Mouse (Mus musculus): Measurements from ENCODE around the gene Eid2b.

The Eid2b gene

GRCm38 (mm10) chr7:28277615-28278278 is at the start of gene Eid2b:
Gene Eid2b, plus strand, starts transcription at chr7:28277739.
- DNase-seq = peak; percentile 99

DNA sequence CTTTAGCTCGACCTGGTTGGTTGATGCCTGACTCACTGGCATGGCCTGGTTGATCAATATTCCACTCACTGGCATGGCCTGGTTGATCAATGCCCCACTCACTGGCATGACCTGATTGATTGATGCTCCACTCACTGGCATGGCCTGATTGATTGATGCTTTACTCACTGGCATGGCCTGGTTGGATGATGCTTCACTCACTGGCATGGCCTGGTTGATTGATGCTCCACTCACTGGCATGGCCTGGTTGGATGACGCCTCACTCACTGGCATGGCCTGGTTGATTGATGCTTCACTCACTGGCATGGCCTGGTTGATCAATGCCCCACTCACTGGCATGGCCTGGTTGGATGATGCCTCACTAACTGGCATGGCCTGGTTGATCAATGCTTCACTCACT is 33.6 kb upstream of the Eid2b start:
- peak; percentile 62 for DNase-seq

DNA sequence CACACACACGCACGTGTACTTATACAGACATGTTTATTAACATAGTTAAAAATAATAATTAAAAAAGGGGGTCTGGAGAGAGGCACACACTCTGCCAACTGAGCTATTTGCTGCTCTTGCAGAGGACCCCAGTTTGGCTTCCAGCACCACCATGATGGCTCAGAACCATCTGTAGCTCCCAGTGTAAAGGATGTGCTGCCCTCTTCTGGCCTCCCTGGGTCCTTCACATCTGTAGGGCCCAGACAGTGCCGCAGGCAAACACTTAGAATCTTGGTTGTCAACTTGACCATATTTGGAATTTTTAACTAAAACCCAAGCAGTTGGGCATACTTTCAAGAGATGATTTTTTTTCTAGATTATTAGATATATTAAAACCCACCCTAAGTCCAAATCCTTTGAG is 28.6 kb upstream of the Eid2b start:
- no peak for DNase-seq

DNA sequence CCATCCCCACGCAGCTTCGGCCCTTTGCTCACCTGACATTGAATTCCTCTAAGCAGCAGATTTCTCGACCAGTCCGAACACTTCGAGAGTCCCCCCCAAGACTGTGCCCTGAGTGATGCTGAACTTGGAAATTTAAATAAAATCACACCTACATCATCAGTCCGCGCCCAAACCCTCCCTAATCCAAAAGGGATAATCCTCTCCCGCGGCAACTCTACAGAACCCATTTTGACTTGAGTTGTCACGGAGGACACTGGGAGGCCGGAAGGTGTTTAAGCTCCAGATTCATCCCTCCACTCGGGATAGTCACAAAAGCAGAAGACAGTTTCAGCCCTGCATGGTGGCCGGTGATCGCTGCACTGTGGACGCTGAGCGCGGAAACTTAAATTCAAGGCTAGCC is 25.6 kb upstream of the Eid2b start:
- DNase-seq = peak; percentile 54

DNA sequence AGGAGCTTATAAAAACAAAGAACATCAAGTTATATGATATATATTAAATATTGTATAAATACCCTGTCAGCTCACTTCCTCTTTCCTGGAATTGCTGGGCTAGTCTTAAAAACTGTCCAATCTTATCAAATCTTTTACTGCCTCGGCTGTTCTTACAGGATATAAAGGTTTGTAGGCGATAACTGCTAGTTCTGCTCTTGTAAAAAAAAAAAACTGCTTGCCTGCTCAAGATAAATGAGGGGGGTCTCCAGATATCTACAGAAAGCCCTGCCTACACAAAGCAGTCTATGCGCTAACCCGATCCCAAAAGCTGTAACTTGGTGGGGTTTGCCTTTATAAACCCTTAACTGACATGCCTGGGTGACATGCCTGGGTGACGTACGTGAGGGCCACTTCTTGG is 22.9 kb upstream of the Eid2b start:
- DNase-seq = no peak

DNA sequence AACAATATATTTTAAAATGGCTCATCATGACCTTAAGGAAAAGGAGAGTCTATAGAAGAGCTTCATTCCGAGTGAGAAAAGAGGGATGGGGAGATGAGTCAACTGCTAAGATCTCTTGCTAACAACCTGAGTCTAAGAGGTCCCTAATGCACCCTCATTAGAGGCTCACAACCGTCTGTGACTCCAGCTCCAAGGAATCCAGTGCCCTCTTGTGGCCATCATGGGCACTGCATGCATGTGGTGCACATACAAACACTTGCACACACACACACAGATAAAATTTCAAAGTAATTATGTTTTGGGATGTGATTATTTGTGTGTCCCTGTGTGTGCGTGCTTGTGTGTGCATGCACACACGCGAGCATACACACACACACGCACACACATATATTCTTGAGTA is 22.1 kb upstream of the Eid2b start:
- DNase-seq = peak; percentile 65

DNA sequence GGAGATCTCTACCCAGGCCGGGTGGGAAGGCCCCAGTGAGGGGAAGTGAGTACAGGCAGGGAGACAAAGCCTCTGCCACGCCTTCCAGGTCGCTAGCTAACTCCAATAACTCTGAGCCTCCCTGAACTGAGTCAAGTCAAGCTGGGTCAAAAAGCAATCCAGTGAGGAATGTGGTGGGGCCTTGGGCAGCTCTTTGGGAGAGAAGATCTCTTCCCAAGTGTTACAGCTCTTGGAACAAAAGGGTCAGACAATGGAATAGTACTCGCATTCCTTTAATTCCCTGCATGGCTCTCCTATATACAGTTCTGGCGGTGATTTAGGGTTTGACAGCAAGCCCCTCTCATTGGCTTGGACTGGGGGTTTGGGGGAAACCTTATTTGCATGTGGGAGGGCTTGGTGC is 14.7 kb upstream of the Eid2b start:
- DNase-seq = no peak

DNA sequence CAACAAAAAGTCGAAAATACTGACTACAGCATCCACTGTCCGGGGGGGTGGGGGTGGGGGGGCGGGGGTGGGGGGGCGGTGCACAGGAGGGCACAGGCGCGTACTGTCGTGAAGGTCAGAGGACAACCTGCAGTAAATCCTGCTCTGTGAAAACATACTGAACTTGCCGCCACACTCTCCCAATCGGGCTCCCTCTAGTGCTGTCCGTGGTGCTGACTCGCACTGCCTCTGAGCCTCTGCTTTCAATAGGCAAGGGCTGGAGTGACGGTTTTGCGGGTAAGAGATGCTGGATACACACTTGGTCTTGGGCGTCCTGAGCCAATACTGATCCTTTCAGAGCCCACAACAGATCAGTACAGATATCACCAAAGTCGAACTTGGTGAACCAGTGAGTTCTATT is 13.8 kb upstream of the Eid2b start:
- no peak for DNase-seq

DNA sequence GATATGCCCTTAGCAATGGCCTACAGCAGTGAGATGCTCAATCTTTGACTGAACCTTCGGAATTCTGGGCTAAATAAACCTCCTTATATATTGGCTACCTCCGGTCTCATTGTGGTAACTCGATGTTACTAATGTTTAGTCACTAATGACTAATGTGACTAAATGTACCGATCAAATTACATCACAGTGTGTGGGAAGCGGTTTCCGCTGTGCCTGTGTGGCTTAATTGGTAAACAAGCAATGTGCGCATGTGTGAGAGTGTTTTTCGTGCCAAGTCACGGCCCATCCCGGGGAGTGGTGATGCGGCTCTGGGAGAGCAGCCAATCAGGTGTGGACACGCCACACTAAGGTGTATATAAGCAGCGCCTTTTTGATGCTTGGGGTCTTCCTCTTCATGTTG is 12.1 kb upstream of the Eid2b start:
- DNase-seq = no peak

DNA sequence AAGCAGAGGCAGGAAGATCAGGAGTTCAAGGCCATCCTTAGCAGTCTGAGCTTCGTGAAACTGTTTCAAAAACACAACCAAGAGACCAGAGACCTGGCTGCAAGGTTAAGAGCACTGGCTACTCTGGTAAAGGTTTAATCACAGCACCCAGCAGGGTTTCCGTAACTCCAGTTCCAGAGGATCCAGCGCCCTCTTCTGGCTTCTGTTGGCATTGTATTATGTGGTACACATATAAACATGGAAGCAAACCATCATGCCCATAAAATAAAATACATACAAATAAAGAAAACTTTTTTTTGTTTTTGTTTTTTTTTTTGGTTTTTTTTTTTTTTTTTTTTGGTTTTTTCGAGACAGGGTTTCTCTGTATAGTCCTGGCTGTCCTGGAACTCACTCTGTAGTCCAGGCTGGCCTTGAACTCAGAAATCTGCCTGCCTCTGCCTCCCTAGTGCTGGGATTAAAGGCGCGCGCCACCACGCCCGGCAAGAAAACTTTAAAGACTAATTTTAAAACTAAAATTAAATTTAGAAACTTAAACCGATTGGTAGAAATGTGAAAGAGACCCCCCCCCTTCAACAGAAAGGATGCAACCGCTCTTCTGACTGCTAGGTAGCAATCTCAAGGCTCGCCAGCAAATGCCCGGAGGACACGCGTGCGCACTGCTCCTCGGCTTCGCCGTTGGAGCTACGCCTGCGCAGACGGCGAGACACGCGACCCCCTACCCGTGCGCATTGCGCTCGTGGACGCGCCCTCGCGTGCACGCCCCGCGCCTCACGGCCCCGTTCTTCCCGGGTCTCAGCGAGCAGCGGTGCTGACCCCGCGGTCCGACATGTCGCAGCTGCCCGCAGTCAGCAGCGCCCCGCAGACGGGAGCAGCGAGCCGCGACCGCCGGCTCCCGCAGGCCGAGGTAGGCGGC is 10.2 kb upstream of the Eid2b start, which contains the start of gene Eid2:
Gene Eid2, plus strand, starts transcription at position 753 of the 913 bp plus-strand sequence.
- DNase-seq = peak; percentile 99

DNA sequence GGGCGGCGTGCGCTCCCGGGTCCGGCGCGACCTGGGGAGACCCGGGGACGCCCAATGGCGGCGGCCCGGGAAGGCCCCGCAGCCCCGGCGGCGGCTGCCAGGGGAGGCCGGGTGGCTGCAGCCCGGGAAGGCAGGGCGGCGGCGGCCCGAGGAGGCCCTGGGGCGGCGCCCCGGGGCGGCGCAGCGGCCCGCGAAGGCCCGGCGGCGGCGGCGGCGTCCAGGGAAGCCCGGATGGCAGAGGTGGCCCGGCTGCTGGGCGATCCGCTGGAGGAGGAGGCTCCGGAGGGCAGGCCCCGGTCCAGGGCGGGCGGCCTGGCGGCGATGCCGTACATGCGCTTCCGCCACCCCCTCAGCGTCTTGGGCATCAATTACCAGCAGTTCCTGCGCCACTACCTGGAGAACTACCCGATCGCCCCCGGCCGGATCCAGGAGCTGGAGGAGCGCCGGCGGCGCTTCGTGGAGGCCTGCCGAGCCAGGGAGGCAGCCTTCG is 9.5 kb upstream of the Eid2b start:
- DNase-seq = peak; percentile 96

DNA sequence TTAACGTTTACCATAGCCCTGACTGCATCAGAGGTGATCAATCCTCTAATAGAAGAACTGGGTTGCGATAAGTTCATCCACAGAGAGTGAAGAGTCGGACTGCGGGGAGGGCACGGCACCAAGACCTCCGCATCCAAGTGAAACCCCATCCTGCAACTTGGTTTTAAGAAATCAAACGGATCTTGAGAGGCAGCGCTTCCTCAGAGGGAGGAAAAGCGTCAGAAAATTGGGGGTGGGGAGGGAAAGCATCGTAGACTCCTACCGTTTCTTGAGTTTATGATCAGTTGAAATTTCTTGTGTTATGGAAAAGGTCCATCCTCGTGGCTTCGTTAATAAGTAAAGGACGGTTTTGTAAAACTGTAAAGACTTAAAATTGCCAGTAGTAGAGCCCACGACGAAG is 9.0 kb upstream of the Eid2b start:
- DNase-seq = no peak

DNA sequence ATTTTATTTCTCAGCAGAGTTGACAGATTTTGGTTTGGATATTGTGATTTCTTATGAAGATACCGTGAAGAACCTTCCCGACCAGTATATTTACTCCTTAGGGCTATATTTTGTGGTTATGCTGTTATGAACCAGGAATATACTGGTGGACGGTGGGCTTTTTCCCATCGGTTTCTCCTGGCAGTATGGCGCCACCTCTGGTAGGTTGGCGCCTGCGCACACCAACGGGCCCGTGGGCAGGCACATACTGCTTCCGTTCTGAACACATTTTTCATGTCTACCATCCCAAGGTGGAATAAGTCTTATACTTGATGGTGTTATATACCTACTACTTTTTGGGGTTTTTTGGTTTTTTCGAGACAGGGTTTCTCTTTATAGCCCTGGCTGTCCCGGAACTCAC is 8.2 kb upstream of the Eid2b start:
- DNase-seq = no peak

DNA sequence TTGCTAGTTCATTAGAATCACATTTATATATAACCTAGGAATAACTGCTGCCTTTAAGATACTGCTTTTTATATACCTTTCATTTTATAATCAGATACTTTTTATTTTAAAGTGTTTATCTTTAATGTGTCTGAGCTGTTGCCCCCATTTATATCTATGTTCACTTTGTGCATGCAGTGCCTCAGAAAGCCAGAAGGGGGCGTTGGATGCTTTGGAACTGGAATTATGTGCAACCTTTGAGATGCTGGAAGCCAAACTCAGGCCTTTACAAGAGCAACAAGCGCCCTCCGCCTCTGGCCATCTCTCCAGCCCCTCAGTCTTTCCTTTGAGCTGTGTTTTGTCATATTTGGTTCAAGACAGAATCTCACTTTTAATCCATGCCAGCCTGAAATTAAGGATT is 5.8 kb upstream of the Eid2b start:
- no peak for DNase-seq

GRCm38 (mm10) chr7:28277237-28277614 is 313 bp upstream of the Eid2b start:
- no peak for DNase-seq

GRCm38 (mm10) chr7:28278279-28278652 is 727 bp downstream of the Eid2b start:
- no peak for DNase-seq

DNA sequence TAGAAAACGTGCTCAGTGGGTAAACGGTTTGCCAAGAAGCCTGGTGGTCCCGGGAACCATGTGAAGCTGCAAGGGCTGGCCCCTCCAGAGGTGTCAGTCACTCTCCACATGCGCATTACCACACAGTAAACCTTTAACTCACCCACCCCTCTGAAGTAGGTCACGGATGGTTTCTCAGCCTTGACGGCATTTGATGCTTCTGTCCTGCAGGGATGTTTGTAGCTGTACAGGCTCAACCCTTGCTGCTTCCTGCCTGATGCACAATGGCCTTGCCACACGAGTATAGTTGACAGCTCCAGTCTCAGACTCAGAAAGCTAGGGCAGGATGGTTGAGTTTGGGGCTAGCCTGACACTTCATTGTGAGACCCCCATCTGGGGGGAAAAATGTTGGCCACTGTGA is 3.1 kb downstream of the Eid2b start:
- no peak for DNase-seq

DNA sequence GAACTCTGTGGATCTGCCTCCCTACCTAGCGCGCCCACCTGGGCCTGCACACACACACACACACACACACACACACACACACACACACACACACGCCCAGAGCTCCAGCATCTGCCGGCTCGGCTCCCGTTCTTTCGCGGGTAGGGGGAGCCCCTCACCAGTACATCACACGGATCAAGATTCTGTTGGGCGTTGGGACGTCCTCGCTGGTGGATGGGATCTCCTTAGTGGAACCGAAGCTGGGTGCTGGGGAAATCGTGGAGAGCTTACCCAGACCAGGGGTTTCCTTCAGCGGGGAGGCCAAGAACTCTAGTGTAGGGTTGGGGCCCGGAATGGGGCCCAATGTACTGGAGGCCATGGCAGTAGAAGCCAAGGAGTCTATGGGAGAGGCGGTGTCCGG is 12.6 kb downstream of the Eid2b start:
- DNase-seq = no peak

DNA sequence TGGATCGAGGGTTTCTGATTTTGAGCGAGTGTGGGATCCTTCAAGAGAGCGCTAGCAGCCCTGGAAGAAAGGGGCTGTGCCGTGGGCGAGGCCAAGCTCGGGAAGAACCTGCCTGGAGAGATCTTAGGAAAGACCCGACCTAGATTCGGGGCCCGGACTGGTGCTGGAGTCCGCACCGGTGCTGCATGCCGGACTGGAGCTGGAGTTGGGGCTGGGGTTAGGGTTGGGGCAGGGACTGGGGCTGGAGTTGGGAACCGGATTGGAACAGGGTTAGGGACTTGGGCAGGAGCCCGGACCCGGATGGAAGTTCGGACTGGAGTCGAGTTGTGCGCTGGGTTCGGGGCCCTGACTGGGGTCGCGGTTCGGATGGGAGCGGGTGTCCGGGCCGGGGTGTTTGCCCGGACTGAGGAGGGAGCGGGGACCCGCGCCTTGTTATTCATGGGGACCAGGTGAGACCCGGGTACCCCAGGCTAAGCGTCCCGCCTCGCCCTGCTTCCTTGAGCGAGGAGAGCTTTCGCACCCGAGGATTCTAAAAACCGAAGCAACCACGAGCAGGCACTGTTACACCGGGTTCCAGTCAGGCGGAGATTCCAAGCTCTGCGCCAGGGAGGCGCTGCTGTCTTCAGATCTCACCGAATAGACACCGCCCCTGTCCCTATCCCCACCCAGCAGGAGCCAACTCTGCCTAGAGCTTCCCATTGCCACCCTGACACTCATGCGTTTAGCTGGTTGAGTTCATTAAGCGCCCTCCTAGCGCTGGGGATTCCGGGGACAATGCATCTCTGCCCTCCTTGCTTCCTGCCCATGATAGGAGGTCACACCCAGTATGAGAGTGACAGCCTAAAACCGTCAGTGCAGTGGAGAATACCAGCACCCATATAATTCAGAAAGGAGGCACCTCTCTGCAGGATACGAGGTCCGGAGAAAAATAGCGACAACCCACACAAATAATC is 13.4 kb downstream of the Eid2b start, which contains the start of gene Selenov:
Gene Selenov, minus strand, starts transcription at position 549 of the 953 bp plus-strand sequence.
- no peak for DNase-seq

DNA sequence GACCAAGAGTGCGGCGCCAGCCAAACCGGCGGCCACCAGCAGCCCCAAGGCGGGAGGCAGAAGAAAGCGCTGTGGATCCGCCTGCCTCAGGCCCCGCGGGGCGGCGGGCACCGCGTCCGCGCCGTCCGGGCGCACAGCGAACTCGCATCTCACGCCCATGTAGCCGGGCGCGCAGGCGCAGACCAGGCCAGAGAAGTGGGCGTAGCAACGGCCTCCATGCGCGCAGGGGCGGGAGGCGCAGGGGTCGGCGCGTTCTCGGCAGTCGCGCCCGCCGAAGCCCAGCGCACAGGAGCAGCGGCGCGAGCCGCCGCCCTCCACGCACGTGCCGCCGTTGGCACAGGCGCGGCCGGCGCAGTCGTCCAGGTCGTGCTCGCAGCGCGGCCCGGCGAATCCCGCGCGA is 16.9 kb downstream of the Eid2b start:
- no peak for DNase-seq

DNA sequence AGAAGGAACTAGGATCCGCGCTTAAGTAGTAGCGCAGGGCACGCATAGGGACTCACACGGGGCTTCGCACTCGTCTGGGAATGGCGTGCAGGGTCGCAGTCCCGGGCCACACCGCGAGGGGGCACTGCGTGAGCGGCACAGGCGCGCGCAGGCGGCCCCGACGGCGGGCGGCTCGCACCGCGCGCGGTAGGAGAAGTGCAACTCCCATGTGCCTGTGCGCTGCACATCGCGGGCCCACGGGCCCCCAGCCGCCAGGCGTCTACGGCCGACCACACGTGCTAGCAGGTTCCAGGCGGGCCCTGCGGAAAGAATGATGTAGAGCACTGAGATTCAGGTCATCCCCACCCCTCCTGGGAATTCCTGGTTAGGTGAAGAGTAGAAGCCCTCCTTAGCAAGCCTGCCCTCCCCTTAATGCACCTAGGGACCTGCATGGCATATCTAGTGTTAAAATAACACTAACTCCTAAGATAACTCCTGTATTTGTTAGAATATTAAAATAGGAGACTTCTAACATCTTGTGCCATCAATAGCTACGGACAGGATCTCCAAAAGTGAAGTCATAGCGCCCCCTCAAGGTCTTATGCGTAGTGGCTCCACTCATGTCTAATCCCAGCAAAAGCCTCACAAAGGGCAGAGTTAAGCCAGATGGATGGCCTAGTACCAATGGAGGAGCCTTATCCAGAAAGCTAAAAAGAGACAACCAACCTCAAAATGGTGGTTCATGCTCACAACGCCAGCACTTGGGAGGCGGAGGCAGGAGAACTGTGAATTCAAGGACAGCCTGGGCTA is 21.5 kb downstream of the Eid2b start:
- no peak for DNase-seq

All from heart, adult 11 months (tissue).